Mouse (Mus musculus) lung, postnatal 14 days (tissue): ENCODE results near the gene Ubqlnl.
A peak's percentile ranks its signal among the peaks of the same experiment; 100 is the strongest.

Experiments
- DNase-seq: peaks from one replicate; pipeline ENCODE4 v3.0.0; 2021

The Ubqlnl gene

DNA sequence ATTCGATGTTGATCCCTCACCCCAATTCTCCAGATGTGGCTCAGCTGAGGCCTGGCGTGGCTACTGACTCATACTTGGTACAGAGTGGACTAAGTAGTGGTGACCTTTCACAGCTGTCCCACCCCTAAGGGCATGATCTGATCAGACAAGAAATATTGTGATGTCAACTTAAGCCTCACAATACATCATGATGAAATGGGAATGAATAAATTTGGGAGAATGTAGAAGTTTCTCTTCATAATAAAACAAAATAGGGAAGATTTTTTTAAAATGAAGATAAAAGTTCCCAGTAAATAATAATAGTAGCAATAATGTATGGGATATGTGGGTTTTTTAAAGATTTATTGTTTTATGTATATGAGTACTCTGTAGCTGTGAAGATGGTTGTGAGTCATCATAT is at the start of gene Ubqlnl:
Gene Ubqlnl, minus strand, starts transcription at position 101 of the 400 bp plus-strand sequence.
- no peak for DNase-seq

DNA sequence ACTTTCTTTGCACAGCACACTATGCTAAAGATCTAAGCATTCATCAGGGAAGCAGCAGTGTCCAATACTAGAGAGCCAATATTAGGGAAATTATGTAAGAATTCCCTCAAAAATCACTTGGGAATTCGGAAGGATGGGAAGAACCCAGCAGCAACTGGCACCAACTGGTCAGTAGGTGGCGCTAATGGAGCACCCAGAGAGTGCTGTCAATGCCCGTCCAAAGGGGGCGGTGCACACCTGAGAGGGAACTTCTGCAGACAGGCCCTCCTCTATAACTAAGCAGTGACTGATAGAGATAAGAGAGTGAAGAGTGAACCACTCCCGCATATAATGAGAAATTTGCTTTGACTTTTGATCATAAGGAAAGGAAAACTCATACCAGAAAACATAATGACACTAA is 49.5 kb upstream of the Ubqlnl start:
- peak; percentile 82 for DNase-seq

DNA sequence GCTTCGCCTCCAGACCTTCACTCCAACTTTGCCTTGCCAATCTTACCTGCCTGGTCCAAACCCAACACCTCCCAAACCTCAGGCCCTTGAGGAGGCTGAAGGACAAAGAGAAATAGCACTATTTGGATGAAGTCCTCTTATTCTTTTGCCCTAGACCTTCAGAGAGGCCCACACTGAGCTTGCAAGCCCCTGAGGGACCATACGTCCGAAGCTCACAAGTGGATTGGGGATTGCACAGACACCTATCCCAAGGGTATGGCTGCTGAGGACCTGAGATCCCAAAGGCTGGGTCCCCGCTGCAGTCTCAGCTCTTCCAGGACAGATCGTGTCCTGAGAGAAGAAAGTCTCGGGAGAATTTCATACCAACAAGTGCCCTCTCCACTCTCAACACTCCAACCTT is 45.5 kb upstream of the Ubqlnl start, which contains the start of gene Olfr649:
Gene Olfr649, minus strand, starts transcription at position 101 of the 400 bp plus-strand sequence.
- DNase-seq = no peak

DNA sequence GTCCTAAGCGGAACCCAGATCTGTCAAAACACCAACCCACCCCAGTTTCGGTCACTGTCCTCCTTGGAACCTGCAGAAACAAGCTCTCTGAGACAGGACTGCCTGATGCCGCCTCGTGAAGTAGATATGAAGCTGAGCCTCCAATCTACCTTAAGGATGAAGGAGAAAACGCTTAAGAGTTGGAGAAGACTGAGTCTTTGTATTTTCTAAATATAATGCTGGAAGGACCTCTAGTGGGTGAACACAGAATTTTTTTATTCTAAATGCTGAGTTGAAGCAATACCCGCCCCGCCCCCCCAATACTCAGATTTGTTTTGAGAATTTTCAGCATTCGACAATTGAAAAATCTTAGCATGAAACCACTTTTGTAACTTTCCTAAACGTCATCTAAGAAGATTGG is 40.9 kb upstream of the Ubqlnl start:
- no peak for DNase-seq

DNA sequence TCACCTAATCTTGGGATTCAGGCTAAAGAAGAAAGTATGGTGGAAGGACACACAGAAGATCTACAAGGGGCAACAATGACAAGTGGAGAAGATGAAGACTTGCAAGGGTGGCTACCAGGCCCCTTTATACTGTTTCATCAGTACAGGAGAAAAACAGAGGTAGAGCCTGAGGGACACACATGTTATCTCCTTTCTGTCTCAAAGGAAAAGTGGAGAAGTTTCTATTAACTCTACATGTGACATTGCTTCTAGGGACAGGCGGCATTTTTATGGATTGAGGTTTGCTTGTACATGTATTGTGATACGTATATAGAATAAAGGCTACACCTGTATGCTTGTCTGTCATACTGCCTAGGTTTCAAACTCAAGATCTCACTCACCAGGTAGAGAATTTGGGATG is 32.9 kb upstream of the Ubqlnl start, which contains the start of gene Olfr648:
Gene Olfr648, minus strand, starts transcription at position 101 of the 400 bp plus-strand sequence.
- no peak for DNase-seq

DNA sequence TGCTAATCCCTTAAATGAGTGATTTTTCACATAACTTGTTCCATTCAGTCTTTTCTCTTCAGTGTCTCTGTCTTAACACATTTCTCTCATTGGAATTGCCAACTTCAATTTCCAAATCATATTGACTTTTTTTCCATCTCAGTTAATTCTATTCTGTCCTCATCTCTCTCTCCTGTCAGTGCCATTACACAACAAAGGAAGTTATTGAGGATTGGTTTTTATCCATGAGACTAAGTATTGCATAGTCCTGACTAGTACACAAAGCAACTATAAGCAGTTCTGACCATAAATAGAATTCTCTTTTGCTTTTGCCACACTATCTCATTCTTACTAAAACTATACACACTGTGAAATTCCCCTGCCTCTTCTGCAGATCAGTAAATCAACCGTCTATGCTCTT is 28.7 kb upstream of the Ubqlnl start:
- no peak for DNase-seq

DNA sequence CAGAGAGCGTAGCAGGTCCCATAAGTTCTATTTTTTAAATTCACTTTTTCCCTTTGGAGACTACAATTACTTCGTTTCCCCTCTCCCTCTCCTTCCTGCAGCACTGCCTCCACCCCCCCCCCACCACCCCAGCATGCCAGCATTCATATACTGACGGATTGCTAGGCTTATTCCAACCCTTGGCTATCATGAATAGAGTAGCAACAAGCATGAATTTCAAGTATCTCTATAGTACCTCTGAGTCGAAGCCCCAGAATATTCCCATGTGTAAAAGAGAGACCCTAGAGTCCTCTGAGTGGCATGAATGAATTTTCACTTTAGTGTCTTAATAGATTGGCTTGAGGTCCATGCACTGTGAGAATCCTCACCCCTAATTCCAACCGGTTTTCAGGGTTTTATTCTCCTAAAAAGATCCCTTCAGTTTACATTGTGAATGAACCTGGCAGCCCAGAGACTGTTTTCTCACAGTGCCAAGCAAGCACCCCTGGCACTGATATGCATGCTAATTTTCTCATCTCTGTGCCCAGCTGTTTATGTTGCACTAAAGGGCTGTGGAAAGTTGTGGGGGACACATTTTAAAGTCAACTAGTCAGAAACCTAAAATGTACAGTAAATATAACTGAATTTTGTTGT is 28.2 kb upstream of the Ubqlnl start:
- no peak for DNase-seq

DNA sequence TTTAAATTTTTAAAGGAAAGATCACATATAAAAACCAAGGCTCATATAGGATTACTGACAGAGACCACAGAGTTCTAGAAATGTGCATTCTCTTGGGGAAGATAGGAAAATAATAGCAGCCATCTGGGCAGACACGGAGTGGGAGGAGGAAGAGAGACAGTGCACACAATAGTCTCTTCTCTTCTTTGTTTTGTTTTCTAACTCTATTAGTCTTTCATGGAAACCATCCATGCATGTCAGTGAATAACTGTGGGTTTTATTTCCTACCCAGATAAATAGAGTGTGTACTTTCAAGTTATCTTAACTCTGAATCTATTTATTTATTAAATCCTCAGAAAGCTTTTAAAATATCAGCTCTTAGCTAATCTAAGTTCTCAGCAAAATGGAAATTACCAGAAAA is 24.7 kb upstream of the Ubqlnl start:
- DNase-seq = no peak

DNA sequence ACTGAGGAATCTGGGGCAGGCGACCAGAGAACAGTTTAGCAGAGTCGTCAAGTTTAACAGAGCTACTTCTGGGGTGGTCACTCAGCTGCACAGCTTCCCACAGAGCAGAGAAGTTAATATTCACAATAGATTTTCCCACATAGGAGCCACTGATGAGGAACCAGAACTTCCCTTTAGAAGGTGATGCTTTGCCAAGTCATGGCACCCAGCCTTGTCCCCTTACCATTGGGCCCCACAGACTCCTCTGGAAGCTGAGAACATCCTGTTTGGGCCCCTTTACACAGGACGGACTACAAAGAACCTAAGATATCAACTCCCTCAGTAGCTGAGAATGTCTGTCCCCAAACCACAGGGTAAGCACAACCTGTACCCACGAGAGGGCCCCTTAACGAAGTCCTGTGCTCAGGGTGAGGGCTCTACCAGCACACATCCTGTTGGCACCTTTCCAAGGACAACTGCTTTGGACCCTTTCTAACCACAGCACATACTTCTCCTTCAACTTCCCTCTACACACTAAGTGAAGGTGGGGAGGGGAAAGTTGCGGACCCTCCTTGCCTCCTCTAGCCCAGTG is 19.4 kb upstream of the Ubqlnl start:
- DNase-seq = no peak

DNA sequence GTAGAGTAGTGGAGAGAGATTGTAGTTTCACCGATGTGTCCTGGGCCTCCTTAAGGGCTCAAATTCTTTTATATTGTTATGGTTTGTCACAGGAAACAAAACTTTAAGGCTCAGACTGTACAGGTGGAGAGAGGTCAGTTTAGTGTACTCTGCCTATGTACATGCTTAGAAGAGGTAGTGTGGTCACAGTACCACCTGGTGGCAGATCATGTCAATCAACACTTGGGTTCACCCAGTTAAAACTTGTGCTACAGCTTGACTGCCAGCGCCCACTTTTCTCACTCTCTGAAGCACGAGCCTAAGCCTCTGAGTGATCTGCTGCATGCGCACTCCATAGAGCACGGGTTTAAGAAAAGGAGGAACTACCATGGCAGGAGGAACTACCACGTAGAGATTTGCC is 16.7 kb upstream of the Ubqlnl start:
- DNase-seq = no peak

DNA sequence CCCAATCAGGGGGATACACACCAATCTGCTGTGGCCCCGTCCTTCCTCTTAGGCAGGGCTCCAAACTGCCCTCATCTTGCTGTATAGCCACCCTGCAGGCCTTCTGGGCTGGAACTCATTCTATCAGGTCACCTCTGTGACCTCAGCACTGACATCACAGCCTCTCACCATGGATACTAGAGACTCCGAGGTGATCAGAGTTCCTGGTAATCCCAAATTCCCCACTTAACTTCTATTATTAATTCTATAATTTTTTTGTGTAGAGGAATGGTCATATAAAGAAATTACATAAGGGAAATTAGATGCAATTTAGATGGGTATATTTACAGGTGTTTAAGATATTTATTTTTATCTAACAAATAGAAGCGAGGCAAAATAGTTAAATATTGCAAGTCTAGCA is 7.2 kb downstream of the Ubqlnl start, which contains the start of gene Ubqln3:
Gene Ubqln3, minus strand, starts transcription at position 101 of the 400 bp plus-strand sequence.
- DNase-seq = no peak

DNA sequence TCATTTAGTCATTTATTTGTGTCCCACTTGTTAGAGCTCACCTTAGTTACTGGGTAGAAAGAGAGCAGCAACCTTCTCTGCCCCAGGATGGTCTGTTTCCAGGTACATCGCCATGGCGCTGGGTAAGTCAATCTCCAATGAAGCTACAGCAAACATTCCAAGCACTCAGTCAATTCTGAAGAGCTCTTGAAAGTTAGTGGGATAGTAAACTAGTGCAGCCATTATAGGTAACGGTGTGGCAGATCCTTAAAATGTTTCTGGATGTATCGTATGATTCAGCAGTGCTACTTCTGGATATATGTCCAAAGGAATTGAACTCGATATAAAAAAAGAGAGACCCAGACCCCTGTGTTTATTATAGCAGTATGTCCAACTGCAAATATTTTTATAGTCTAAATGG is 13.1 kb downstream of the Ubqlnl start, which contains the start of gene Olfr643:
Gene Olfr643, minus strand, starts transcription at position 101 of the 400 bp plus-strand sequence.
- no peak for DNase-seq

DNA sequence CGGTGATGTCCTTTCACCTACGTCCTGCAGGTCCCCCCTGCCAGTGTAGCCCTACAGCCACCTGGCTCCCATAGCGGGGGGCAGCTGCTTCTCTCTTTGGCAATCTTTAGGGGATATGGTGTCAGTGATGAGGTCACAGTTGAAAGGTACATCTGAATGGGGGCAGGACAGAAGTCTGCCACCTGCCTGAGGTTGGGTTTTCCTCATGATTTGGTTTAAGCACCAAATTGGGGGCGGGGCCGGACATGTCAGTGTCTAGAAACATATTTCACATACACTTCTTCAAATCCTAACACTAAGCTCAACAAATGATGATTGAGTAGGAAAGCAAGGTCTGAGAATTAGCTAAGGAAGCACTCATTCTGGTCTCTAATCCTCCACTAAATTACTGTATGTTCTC is 20.6 kb downstream of the Ubqlnl start, which contains the start of gene Ubqln5:
Gene Ubqln5, minus strand, starts transcription at position 101 of the 400 bp plus-strand sequence.
- no peak for DNase-seq

DNA sequence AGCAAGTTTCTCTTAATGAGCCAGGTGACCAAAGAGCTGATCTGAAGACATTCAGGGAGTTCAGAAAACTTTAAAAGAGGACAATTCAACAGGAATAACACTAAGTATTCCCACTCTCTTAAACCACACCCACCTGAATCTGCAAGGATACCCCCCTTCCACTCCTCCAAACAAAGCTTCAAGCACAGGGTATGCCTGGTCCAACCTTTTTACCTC is 45.7 kb downstream of the Ubqlnl start, which contains the start of gene Olfr646:
Gene Olfr646, plus strand, starts transcription at position 117 of the 216 bp plus-strand sequence.
- DNase-seq = no peak

DNA sequence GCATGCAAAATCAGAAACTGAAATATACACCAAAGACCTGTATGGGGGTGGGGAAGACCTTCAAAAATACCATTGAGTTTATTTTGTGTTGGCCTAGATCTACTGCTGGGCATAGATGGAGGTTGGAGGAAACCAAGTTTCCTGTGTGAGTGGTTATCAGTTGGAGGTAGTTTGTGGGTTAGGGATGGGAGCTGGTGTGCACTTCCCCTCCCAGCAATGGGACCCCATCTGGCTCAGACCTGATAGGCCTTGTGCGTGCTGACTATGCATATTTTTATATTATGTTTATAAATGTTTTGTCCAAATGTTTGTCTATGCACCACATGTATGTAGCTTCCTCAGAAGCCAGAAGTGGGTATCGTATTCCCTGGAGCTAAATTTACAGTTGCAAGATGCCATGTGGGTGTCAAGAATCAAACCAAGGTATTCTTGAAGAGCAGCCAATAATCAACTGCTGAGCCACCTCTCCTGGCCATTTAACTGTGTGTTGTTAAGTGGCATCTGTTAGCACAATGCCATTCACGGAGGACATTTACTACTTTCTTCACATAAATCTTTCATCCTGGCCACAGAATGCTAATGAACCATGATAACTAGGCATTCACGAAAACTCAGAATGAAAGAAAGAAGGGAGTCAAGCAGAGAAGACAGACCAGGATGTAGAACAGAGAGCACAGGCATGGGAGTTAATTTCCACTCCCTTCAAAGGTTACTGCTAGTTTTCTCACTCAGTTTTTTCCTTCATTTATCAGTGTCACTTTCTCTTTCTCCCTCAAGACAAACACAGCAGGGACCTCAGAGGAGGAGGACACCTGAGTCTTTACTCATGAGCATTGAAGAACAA is 46.2 kb downstream of the Ubqlnl start:
- no peak for DNase-seq
